Mouse (Mus musculus): Measurements from ENCODE around the gene Frs3. TPM values are rescaled to one million over a fixed set of nuclear protein-coding genes. Genes with fewer than 3 reads are reported as not detected.

Frs3 gene
- polyA plus RNA-seq, 1 experiment = 28.9 TPM

- no peaks in the 10 kb centered on the region for H3K36me3 ChIP-seq (ENCODE audit: control insufficient read depth, insufficient read depth, low read length)
- no peak overlapping the region for H3K27ac ChIP-seq (ENCODE audit: insufficient read depth, low read depth, low read length)
- TF ChIP-seq CTCF (conservative IDR thresholded peaks at IDR 0.05; ENCODE audit: insufficient read depth, insufficient read length, low read depth, low read length) (no peak), POLR2A (IDR thresholded peaks at IDR 0.05; ENCODE audit: low read depth, low read length) (no peak)
- WGBS = 99% methylated on average over 3 of the region's 3 CpGs
- DNase-seq = no peak
- H3K27me3 ChIP-seq (replicated peaks; ENCODE audit: control insufficient read depth, insufficient read depth, low read length) = no peaks in the 10 kb centered on the region
- H3K4me1 ChIP-seq (ENCODE audit: control insufficient read depth, insufficient read depth, low read length) = peaks cover 13% of the 10 kb centered on the region; the same call in 1 of the 2 replicates
- H3K4me3 ChIP-seq (ENCODE audit: insufficient read depth, low read depth, low read length) = no peak overlapping the region
These were observed 2.8 kb downstream of the Frs3 start for GRCm38 (mm10) chr17:47691650-47692049.

DNA sequence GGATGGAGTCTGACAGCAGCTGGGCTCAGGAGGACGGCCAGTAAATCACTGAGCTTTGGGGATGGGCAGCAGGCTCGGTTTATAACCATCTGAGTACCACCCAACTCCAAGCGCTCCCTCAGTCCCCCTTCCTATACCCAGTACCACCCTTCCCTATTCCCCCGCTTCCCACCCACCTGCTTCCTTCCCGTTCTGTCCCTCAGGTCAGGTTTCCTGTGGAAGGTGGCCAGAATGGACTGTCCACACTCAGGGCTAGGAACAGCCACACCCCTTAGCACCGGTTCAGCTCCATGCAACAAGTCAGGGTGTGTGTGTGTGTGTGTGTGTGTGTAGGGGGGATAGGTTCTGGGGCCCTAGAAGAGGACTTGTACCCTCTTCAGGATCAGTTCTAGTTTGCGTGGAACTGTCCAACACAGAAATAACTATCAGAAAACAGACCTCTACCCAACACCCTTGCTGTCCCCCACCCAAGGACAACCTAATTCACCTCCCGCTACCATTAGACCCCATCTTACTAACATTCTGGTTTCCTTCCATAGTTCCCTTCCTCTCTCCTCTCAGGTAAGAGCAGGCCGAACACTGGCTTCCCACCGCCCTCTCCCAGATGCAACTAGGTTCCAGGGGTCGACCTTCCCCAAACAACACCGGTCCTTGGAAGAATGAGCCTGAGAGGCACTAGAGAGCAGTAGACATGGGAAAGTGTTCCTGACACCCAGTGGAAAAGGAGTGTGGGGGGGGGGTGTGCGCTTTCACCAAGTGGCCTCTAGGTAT, 5.0 kb downstream of the Frs3 start:
- peak; percentile 72 for DNase-seq
- Histone ChIP-seq H3K36me3 (ENCODE audit: control insufficient read depth, insufficient read depth, low read length) (no peaks in the 10 kb centered on the region), H3K4me1 (ENCODE audit: control insufficient read depth, insufficient read depth, low read length) (peaks cover 13% of the 10 kb centered on the region; the same call in 1 of the 2 replicates), H3K27me3 (replicated peaks; ENCODE audit: control insufficient read depth, insufficient read depth, low read length) (no peaks in the 10 kb centered on the region), H3K27ac (ENCODE audit: insufficient read depth, low read depth, low read length) (peak overlapping the region; percentile 43), H3K4me3 (ENCODE audit: insufficient read depth, low read depth, low read length) (peak overlapping the region; percentile 62)
- no peak for TF ChIP-seq CTCF (conservative IDR thresholded peaks at IDR 0.05; ENCODE audit: insufficient read depth, insufficient read length, low read depth, low read length)
- no peak for TF ChIP-seq POLR2A (IDR thresholded peaks at IDR 0.05; ENCODE audit: low read depth, low read length)
- 43% methylated on average over 13 of the region's 13 CpGs for WGBS

- Histone ChIP-seq H3K4me3 (ENCODE audit: insufficient read depth, low read depth, low read length) (peak within 1 kb of the TSS; percentile 62), H3K36me3 (ENCODE audit: control insufficient read depth, insufficient read depth, low read length) (no peaks in the 10 kb centered on the region), H3K27ac (ENCODE audit: insufficient read depth, low read depth, low read length) (peak within 1 kb of the TSS; percentile 43), H3K27me3 (replicated peaks; ENCODE audit: control insufficient read depth, insufficient read depth, low read length) (no peaks in the 10 kb centered on the region), H3K4me1 (ENCODE audit: control insufficient read depth, insufficient read depth, low read length) (peaks cover 10% of the 10 kb centered on the region; the same call in 1 of the 2 replicates)
- WGBS = 0% methylated on average over 3 of the region's 3 CpGs
- TF ChIP-seq CTCF (conservative IDR thresholded peaks at IDR 0.05; ENCODE audit: insufficient read depth, insufficient read length, low read depth, low read length) = no peak
- TF ChIP-seq POLR2A (IDR thresholded peaks at IDR 0.05; ENCODE audit: low read depth, low read length) = no peak
- DNase-seq = no peak
These were observed 5.4 kb downstream of the Frs3 start, which contains the start of gene Gm21981 for GRCm38 (mm10) chr17:47694442-47694502. Gene Gm21981, minus strand, starts transcription at chr17:47694455.

GRCm38 (mm10) chr17:47694503-47695336, 5.9 kb downstream of the Frs3 start, which contains the start of gene Prickle4:
Gene Prickle4, minus strand, starts transcription at chr17:47694736.
- peak within 1 kb of the TSS; percentile 43 for H3K27ac ChIP-seq (ENCODE audit: insufficient read depth, low read depth, low read length)
- H3K4me1 ChIP-seq (ENCODE audit: control insufficient read depth, insufficient read depth, low read length) = peaks cover 9% of the 10 kb centered on the region; the same call in 1 of the 2 replicates
- peak within 1 kb of the TSS; percentile 62 for H3K4me3 ChIP-seq (ENCODE audit: insufficient read depth, low read depth, low read length)
- DNase-seq = peak; percentile 99
- TF ChIP-seq POLR2A (IDR thresholded peaks at IDR 0.05; ENCODE audit: low read depth, low read length) = peak; percentile 31
- TF ChIP-seq CTCF (conservative IDR thresholded peaks at IDR 0.05; ENCODE audit: insufficient read depth, insufficient read length, low read depth, low read length) = peak; percentile 74
- H3K36me3 ChIP-seq (ENCODE audit: control insufficient read depth, insufficient read depth, low read length) = no peaks in the 10 kb centered on the region
- no peaks in the 10 kb centered on the region for H3K27me3 ChIP-seq (replicated peaks; ENCODE audit: control insufficient read depth, insufficient read depth, low read length)
- under 1% methylated on average over 82 of the region's 82 CpGs for WGBS

- Histone ChIP-seq H3K27ac (ENCODE audit: insufficient read depth, low read depth, low read length) (no peak overlapping the region), H3K27me3 (replicated peaks; ENCODE audit: control insufficient read depth, insufficient read depth, low read length) (no peaks in the 10 kb centered on the region), H3K36me3 (ENCODE audit: control insufficient read depth, insufficient read depth, low read length) (no peaks in the 10 kb centered on the region), H3K4me1 (ENCODE audit: control insufficient read depth, insufficient read depth, low read length) (peaks cover 15% of the 10 kb centered on the region; the same call in 1 of the 2 replicates), H3K4me3 (ENCODE audit: insufficient read depth, low read depth, low read length) (peak overlapping the region; percentile 62)
- WGBS = 0% methylated on average over 21 of the region's 23 CpGs
- DNase-seq = no peak
- no peak for TF ChIP-seq CTCF (conservative IDR thresholded peaks at IDR 0.05; ENCODE audit: insufficient read depth, insufficient read length, low read depth, low read length)
- TF ChIP-seq POLR2A (IDR thresholded peaks at IDR 0.05; ENCODE audit: low read depth, low read length) = no peak
These were observed 6.5 kb downstream of the Frs3 start for GRCm38 (mm10) chr17:47695337-47695710.

DNA sequence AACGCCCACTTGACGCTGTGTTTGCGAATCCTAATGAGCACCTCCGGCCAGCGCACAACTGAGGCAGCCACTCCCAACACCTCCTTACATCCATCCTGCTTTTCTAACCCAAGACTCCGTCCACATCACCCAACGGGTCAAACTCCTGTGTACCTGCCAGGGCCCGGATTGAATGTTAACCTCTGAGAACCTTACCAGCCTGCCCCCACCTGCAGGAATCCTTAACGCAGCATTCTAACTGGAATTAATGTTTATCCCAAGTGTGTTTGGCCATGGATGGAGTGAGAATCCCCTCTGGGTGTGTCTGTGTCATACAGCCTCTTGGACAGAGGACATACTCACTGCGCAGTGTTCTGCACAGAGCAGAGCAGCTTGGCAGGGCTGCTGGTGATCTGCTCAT, 9.3 kb downstream of the Frs3 start:
- Histone ChIP-seq H3K27me3 (replicated peaks; ENCODE audit: control insufficient read depth, insufficient read depth, low read length) (no peaks in the 10 kb centered on the region), H3K27ac (ENCODE audit: insufficient read depth, low read depth, low read length) (peak overlapping the region; percentile 61), H3K36me3 (ENCODE audit: control insufficient read depth, insufficient read depth, low read length) (no peaks in the 10 kb centered on the region), H3K4me1 (ENCODE audit: control insufficient read depth, insufficient read depth, low read length) (peaks cover 15% of the 10 kb centered on the region; the same call in 1 of the 2 replicates), H3K4me3 (ENCODE audit: insufficient read depth, low read depth, low read length) (peak overlapping the region; percentile 42)
- WGBS = 56% methylated on average over 10 of the region's 10 CpGs
- TF ChIP-seq POLR2A (IDR thresholded peaks at IDR 0.05; ENCODE audit: low read depth, low read length) (no peak), CTCF (conservative IDR thresholded peaks at IDR 0.05; ENCODE audit: insufficient read depth, insufficient read length, low read depth, low read length) (no peak)
- DNase-seq = peak; percentile 93

DNA sequence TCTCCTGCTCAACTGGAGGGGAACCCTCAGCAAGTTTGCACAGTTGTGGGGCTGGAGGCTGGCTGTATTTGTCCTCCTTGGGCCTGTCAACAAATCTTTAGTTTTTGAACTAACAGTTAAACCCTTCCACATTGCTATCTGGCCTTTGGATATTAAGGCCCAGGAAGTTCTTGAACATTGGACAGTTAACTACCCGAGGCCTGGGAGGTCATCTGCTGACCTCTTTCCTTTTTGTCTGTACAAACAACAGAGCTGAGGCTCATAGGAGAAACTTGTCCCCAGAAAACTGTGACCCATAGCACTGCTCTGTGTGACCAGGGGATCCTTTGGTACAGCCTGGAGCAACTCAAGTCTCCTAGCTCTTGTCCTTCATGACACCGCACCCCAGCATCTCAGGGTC, 10.2 kb downstream of the Frs3 start:
- Histone ChIP-seq H3K36me3 (ENCODE audit: control insufficient read depth, insufficient read depth, low read length) (no peaks in the 10 kb centered on the region), H3K4me3 (ENCODE audit: insufficient read depth, low read depth, low read length) (peak overlapping the region; percentile 4; the same call in 1 of the 2 replicates), H3K4me1 (ENCODE audit: control insufficient read depth, insufficient read depth, low read length) (peaks cover 11% of the 10 kb centered on the region; the same call in 1 of the 2 replicates), H3K27me3 (replicated peaks; ENCODE audit: control insufficient read depth, insufficient read depth, low read length) (no peaks in the 10 kb centered on the region), H3K27ac (ENCODE audit: insufficient read depth, low read depth, low read length) (peak overlapping the region; percentile 70)
- no peak for TF ChIP-seq POLR2A (IDR thresholded peaks at IDR 0.05; ENCODE audit: low read depth, low read length)
- no peak for TF ChIP-seq CTCF (conservative IDR thresholded peaks at IDR 0.05; ENCODE audit: insufficient read depth, insufficient read length, low read depth, low read length)
- DNase-seq = peak; percentile 68
- 51% methylated on average over 2 of the region's 2 CpGs for WGBS
